Mouse (Mus musculus): ENCODE results near the gene Iqschfp. TPM values are rescaled to one million over a fixed set of nuclear protein-coding genes. Genes with fewer than 3 reads are reported as not detected.

The Iqschfp gene
- polyA plus RNA-seq, 1 experiment = not detected

DNA sequence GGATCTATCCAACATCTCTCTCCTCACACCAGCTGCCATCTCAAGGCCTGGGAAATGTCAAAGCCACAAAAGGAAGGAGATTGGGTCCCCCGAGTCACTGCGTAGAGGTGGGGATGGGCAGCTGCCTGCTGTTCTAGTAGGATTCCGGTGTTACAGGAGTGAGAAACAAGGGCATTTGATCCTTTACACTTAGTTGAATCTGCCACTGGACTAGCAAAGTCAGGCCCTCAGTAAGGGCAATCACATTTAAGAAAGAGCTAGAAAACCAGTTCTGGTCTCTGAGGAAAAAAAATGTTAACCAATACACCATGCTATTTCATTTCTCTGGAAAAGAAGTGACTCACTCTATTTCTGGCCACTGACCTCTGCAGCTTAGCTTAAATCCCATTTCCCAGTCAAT is 738.8 kb downstream of the Iqschfp start:
- WGBS = 71% methylated on average over 3 of the region's 3 CpGs
- H3K27me3 ChIP-seq (ENCODE audit: control insufficient read depth, insufficient read depth, low read length) = no peaks in the 10 kb centered on the region
- no peak for DNase-seq
- no peaks in the 10 kb centered on the region for H3K36me3 ChIP-seq (ENCODE audit: control insufficient read depth, insufficient read depth, low read length)
- H3K27ac ChIP-seq (ENCODE audit: control insufficient read depth, insufficient read depth, low read length) = no peak overlapping the region
- H3K4me3 ChIP-seq (ENCODE audit: control insufficient read depth, insufficient read depth, low read length) = no peak overlapping the region
- TF ChIP-seq CTCF (IDR thresholded peaks at IDR 0.05; ENCODE audit: borderline replicate concordance, control insufficient read depth, extremely low read depth, insufficient read depth, low read length, poor library complexity) = no peak
- no peak for TF ChIP-seq POLR2A (IDR thresholded peaks at IDR 0.05; ENCODE audit: control insufficient read depth, extremely low read depth, insufficient read depth, low read length, poor library complexity)
- H3K4me1 ChIP-seq (replicated peaks; ENCODE audit: control insufficient read depth, insufficient read depth, low read length) = no peaks in the 10 kb centered on the region

DNA sequence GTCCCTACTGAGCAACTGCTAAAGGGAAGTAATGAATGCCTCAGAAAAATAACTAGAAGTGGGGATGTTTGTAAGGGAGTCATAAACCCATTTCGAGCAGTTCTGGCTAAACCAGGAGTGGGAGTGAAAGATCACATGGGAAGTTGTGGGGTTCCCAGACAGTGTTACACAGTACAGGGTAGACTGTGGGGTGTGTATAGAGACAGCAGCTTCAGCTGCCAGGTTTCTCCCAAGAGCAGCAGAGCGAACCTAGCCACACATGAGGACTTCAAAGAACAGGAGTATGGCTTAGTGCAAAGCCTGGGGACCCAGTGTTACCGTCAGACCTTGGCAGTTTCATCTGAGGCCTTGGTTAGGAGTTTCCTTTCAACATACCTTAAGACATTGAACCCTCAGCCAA is 740.7 kb downstream of the Iqschfp start:
- Histone ChIP-seq H3K27ac (ENCODE audit: control insufficient read depth, insufficient read depth, low read length) (no peak overlapping the region), H3K4me3 (ENCODE audit: control insufficient read depth, insufficient read depth, low read length) (no peak overlapping the region), H3K36me3 (ENCODE audit: control insufficient read depth, insufficient read depth, low read length) (no peaks in the 10 kb centered on the region), H3K4me1 (replicated peaks; ENCODE audit: control insufficient read depth, insufficient read depth, low read length) (no peaks in the 10 kb centered on the region), H3K27me3 (ENCODE audit: control insufficient read depth, insufficient read depth, low read length) (no peaks in the 10 kb centered on the region)
- 66% methylated on average over 3 of the region's 3 CpGs for WGBS
- TF ChIP-seq CTCF (IDR thresholded peaks at IDR 0.05; ENCODE audit: borderline replicate concordance, control insufficient read depth, extremely low read depth, insufficient read depth, low read length, poor library complexity) (no peak), POLR2A (IDR thresholded peaks at IDR 0.05; ENCODE audit: control insufficient read depth, extremely low read depth, insufficient read depth, low read length, poor library complexity) (no peak)
- DNase-seq = no peak

DNA sequence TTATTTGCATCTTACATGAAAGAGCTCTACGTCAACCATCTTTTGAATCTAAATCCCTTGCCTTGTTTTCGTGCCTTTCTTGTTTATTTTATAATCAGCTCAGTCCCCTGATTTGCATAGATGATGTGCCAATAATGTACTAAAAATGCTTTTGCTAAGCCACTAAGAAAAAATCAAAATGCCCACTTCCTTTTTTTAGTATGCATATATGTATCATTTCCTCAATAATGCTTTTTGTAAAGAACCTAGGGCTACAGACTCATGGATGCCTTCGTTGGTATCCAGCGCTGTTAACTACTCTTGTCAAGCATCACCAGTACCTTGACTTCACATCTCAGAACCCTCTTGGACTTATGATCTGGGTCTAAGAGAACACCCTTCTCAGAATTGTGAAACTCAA is 741.5 kb downstream of the Iqschfp start:
- no peaks in the 10 kb centered on the region for H3K27me3 ChIP-seq (ENCODE audit: control insufficient read depth, insufficient read depth, low read length)
- no peak overlapping the region for H3K27ac ChIP-seq (ENCODE audit: control insufficient read depth, insufficient read depth, low read length)
- TF ChIP-seq POLR2A (IDR thresholded peaks at IDR 0.05; ENCODE audit: control insufficient read depth, extremely low read depth, insufficient read depth, low read length, poor library complexity) (no peak), CTCF (IDR thresholded peaks at IDR 0.05; ENCODE audit: borderline replicate concordance, control insufficient read depth, extremely low read depth, insufficient read depth, low read length, poor library complexity) (no peak)
- H3K4me3 ChIP-seq (ENCODE audit: control insufficient read depth, insufficient read depth, low read length) = no peak overlapping the region
- H3K4me1 ChIP-seq (replicated peaks; ENCODE audit: control insufficient read depth, insufficient read depth, low read length) = peaks cover 4% of the 10 kb centered on the region
- no peak for DNase-seq
- 77% methylated on average over 4 of the region's 4 CpGs for WGBS
- H3K36me3 ChIP-seq (ENCODE audit: control insufficient read depth, insufficient read depth, low read length) = no peaks in the 10 kb centered on the region

DNA sequence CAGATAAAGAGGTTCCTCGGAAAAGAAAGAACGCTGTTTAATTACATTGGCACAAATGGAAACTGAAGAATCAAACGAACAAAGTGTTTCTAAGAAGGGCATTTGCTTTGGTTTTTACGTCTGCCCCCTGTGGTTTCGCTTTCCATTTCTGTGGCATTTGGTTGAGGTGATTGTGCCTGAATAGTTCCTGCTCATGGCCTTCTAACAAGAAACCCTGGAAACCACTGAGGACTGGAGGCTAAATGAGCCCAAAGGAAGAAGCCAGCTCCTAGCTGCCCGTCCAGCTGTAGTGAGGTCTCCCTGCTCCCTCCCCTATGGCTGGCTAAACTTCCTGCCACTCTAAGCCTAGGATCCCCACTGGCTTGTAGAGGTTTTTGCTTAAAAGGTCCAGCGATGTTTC is 745.9 kb downstream of the Iqschfp start:
- no peak overlapping the region for H3K4me3 ChIP-seq (ENCODE audit: control insufficient read depth, insufficient read depth, low read length)
- WGBS = 10% methylated on average over 7 of the region's 7 CpGs
- no peak for DNase-seq
- no peaks in the 10 kb centered on the region for H3K36me3 ChIP-seq (ENCODE audit: control insufficient read depth, insufficient read depth, low read length)
- H3K4me1 ChIP-seq (replicated peaks; ENCODE audit: control insufficient read depth, insufficient read depth, low read length) = peaks cover 6% of the 10 kb centered on the region
- no peaks in the 10 kb centered on the region for H3K27me3 ChIP-seq (ENCODE audit: control insufficient read depth, insufficient read depth, low read length)
- no peak for TF ChIP-seq CTCF (IDR thresholded peaks at IDR 0.05; ENCODE audit: borderline replicate concordance, control insufficient read depth, extremely low read depth, insufficient read depth, low read length, poor library complexity)
- no peak for TF ChIP-seq POLR2A (IDR thresholded peaks at IDR 0.05; ENCODE audit: control insufficient read depth, extremely low read depth, insufficient read depth, low read length, poor library complexity)
- H3K27ac ChIP-seq (ENCODE audit: control insufficient read depth, insufficient read depth, low read length) = no peak overlapping the region

DNA sequence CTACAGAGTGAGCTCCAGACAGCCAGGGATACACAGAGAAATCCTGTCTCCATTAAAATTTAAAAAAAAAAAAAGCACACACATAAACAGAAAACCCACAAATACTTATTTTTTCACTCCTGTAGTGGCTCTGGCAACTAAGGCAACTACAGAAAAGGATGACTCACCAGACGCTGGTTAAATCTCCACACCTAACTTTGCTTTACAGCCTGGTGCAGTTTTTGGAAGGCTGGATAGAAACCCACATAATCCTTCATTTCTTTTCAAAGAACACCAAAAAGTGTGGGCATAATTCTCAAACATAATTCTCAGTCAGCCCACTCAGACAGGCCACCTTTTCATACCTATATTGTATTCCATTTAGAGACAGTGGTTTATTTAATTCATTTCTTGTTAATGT is 746.7 kb downstream of the Iqschfp start:
- TF ChIP-seq CTCF (IDR thresholded peaks at IDR 0.05; ENCODE audit: borderline replicate concordance, control insufficient read depth, extremely low read depth, insufficient read depth, low read length, poor library complexity) (no peak), POLR2A (IDR thresholded peaks at IDR 0.05; ENCODE audit: control insufficient read depth, extremely low read depth, insufficient read depth, low read length, poor library complexity) (no peak)
- DNase-seq = no peak
- Histone ChIP-seq H3K27me3 (ENCODE audit: control insufficient read depth, insufficient read depth, low read length) (no peaks in the 10 kb centered on the region), H3K36me3 (ENCODE audit: control insufficient read depth, insufficient read depth, low read length) (no peaks in the 10 kb centered on the region), H3K27ac (ENCODE audit: control insufficient read depth, insufficient read depth, low read length) (no peak overlapping the region), H3K4me1 (replicated peaks; ENCODE audit: control insufficient read depth, insufficient read depth, low read length) (peaks cover 6% of the 10 kb centered on the region), H3K4me3 (ENCODE audit: control insufficient read depth, insufficient read depth, low read length) (no peak overlapping the region)
- 91% methylated on average over 1 of the region's 1 CpGs for WGBS

DNA sequence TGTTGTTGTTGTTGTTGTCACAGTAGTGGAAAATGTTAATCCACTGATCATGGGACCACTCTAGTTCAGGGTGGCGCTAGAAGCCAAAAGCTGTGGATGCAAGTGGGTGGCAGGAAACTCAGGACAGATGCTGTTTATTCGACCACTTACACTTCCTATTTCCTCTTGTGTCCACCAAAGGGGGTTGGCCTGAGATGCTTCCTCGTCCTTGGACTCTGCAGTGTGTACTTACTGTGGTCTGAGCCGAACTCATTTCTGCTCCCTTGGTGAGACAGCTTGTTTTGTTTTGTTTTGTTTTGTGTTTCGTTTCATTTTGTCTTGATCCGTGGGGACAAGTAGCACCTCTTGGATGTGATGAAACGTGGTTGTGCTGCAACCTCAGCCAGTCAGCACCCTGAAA is 750.9 kb downstream of the Iqschfp start:
- peaks cover 11% of the 10 kb centered on the region for H3K4me1 ChIP-seq (replicated peaks; ENCODE audit: control insufficient read depth, insufficient read depth, low read length)

More for the DNA sequence above, 750.9 kb downstream of the Iqschfp start:
- 90% methylated on average over 7 of the region's 7 CpGs for WGBS
- Histone ChIP-seq H3K27ac (ENCODE audit: control insufficient read depth, insufficient read depth, low read length) (no peak overlapping the region), H3K36me3 (ENCODE audit: control insufficient read depth, insufficient read depth, low read length) (no peaks in the 10 kb centered on the region), H3K27me3 (ENCODE audit: control insufficient read depth, insufficient read depth, low read length) (no peaks in the 10 kb centered on the region), H3K4me3 (ENCODE audit: control insufficient read depth, insufficient read depth, low read length) (no peak overlapping the region)
- DNase-seq = no peak
- TF ChIP-seq CTCF (IDR thresholded peaks at IDR 0.05; ENCODE audit: borderline replicate concordance, control insufficient read depth, extremely low read depth, insufficient read depth, low read length, poor library complexity) (no peak), POLR2A (IDR thresholded peaks at IDR 0.05; ENCODE audit: control insufficient read depth, extremely low read depth, insufficient read depth, low read length, poor library complexity) (no peak)

All from thymus, adult 2 months (tissue).